ENCODE assay signal across 23 mouse cellular contexts in the genomic region with DNA sequence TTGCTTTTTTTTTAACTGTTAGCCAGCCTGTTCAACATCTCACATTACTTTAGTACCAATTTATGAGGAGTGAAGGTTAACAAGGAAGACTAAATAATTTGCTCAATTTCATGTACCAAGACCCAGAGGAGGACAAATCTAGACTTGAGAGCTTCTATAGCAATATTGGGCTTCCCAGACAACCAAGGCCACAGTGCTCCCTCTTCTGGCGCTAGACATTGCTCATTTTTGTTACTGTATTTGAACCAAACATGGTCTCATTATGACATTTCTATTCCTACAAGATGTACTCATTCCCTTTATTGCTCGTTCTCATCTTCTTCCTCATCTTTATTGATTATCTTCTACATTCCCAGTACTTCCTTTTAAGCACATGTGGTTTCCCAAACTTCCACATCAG.
A peak's percentile ranks its signal among the peaks of the same experiment; 100 is the strongest.
DNase-seq lines count a peak whose midpoint lies in the region; ATAC-seq lines count a peak whose summit lies in the region.
"Had no signal": no experiment of that assay in that cellular context is flagged by ENCODE, and none has a peak within 500 bp of the region (broad histone marks: within the 10 kb centered on the region; RNA-seq: fewer than 3 reads in every experiment).

No protein-coding gene starts in this region.

- peak; percentile 6 for DNase-seq in adrenal gland, adult 2 months
- no peak for DNase-seq in adrenal gland, adult 8-10 months
- peak; percentile 2 for DNase-seq in kidney, adult 9 months
- DNase-seq in thymus, postnatal 4 days, result peak; percentile 8
- no peak for DNase-seq in thymus, postnatal 36 days
- no peak for DNase-seq in spleen, adult 12 weeks (ENCODE audit: low spot score)
- DNase-seq: adrenal gland, postnatal 10 days; cerebellum, adult 18-20 months; cerebellum, postnatal 36 days; gastrocnemius, postnatal 25 days; heart, adult 2 months; heart, postnatal 36 days; kidney, adult 8-10 months; midbrain, embryonic 14.5 days; right cerebral cortex, postnatal 14 days; thymus, adult 2 months had no signal

- H3K36me3 ChIP-seq in kidney, embryonic 16.5 days (ENCODE audit: insufficient read depth, low read length), result no peaks in the 10 kb centered on the region
- H3K36me3 ChIP-seq: forebrain, embryonic 10.5 days; limb, embryonic 15.5 days; liver, embryonic 15.5 days; stomach, embryonic 15.5 days had no signal

- no peak overlapping the region for H3K27ac ChIP-seq in kidney, embryonic 16.5 days (ENCODE audit: low read length)
- H3K27ac ChIP-seq: forebrain, embryonic 10.5 days; heart, adult 2 months; limb, embryonic 15.5 days; liver, embryonic 15.5 days; stomach, embryonic 15.5 days had no signal

- WGBS in kidney, embryonic 16.5 days, result 70% methylated on average over 2 of the region's 2 CpGs

- no peaks in the 10 kb centered on the region for H3K27me3 ChIP-seq in kidney, embryonic 16.5 days (ENCODE audit: insufficient read depth, low read length)
- H3K27me3 ChIP-seq: limb, embryonic 15.5 days; liver, embryonic 15.5 days; stomach, embryonic 15.5 days had no signal

- no peaks in the 10 kb centered on the region for H3K9me3 ChIP-seq in kidney, embryonic 16.5 days (ENCODE audit: low read length)
- H3K9me3 ChIP-seq: forebrain, embryonic 10.5 days; limb, embryonic 15.5 days; liver, embryonic 15.5 days; stomach, embryonic 15.5 days had no signal

- no peak overlapping the region for H3K4me3 ChIP-seq in kidney, embryonic 16.5 days (ENCODE audit: low read length)
- H3K4me3 ChIP-seq: forebrain, embryonic 10.5 days; heart, adult 2 months; limb, embryonic 15.5 days; liver, embryonic 15.5 days; myocyte; stomach, embryonic 15.5 days had no signal

- H3K9ac ChIP-seq in kidney, embryonic 16.5 days (replicated peaks; ENCODE audit: low read length), result no peak overlapping the region
- H3K9ac ChIP-seq: limb, embryonic 15.5 days; liver, embryonic 15.5 days; stomach, embryonic 15.5 days had no signal

- no peak overlapping the region for H3K4me2 ChIP-seq in kidney, embryonic 16.5 days (replicated peaks; ENCODE audit: low read depth, low read length)
- H3K4me2 ChIP-seq: limb, embryonic 15.5 days; liver, embryonic 15.5 days; stomach, embryonic 15.5 days had no signal

- no peak for ATAC-seq in kidney, embryonic 16.5 days (ENCODE audit: low FRiP score, low TSS enrichment)
- ATAC-seq: lung, postnatal 0 days had no signal

- H3K4me1 ChIP-seq in kidney, embryonic 16.5 days (ENCODE audit: insufficient read depth, low read length), result no peaks in the 10 kb centered on the region
- H3K4me1 ChIP-seq: limb, embryonic 15.5 days; liver, embryonic 15.5 days; stomach, embryonic 15.5 days had no signal

Comparison
In these comparisons a context has a peak if more than half of its experiments do, and no peak if none do; other contexts are left out.
1. DNase-seq: peak in adrenal gland, adult 2 months (single experiment), kidney, adult 9 months (single experiment) and thymus, postnatal 4 days (single experiment); none in adrenal gland, adult 8-10 months (single experiment), thymus, postnatal 36 days (0 of 2) and spleen, adult 12 weeks (single experiment).